Mouse (Mus musculus): ENCODE data around the gene Mrgprh. TPM values are rescaled to one million over a fixed set of nuclear protein-coding genes. Genes with fewer than 3 reads are reported as not detected.

Mrgprh gene
- polyA plus RNA-seq, 1 experiment from 2014 or later: not detected

- no peak overlapping the region for H3K27ac ChIP-seq (ENCODE audit: low read depth, low read length)
- DNase-seq (ENCODE audit: low spot score, missing footprints) (no peak), ATAC-seq (ENCODE audit: low FRiP score) (no peak)
Measured at GRCm38 (mm10) chr17:12858072-12858471, 17.8 kb upstream of the Mrgprh start.

GRCm38 (mm10) chr17:12859006-12859520, 16.8 kb upstream of the Mrgprh start:
- Histone ChIP-seq H3K4me2 (no peak overlapping the region), H3K27ac (ENCODE audit: low read depth, low read length) (no peak overlapping the region), H3K27me3 (ENCODE audit: control insufficient read depth, insufficient read depth, low read length) (no peaks in the 10 kb centered on the region), H3K9me3 (ENCODE audit: control insufficient read depth, low read length) (no peaks in the 10 kb centered on the region), H3K9ac (ENCODE audit: low read length) (no peak overlapping the region), H3K36me3 (ENCODE audit: control insufficient read depth, insufficient read depth, low read length) (no peaks in the 10 kb centered on the region), H3K4me3 (ENCODE audit: low read depth, low read length) (no peak overlapping the region), H3K4me1 (ENCODE audit: control insufficient read depth, insufficient read depth, low read length) (no peaks in the 10 kb centered on the region)
- DNase-seq (ENCODE audit: low spot score, missing footprints) (no peak), ATAC-seq (ENCODE audit: low FRiP score) (no peak)
- 79% methylated on average over 8 of the region's 8 CpGs for WGBS

More at GRCm38 (mm10) chr17:12858072-12858471, 17.8 kb upstream of the Mrgprh start:
- Histone ChIP-seq H3K36me3 (ENCODE audit: control insufficient read depth, insufficient read depth, low read length) (no peaks in the 10 kb centered on the region), H3K4me2 (no peak overlapping the region), H3K27me3 (ENCODE audit: control insufficient read depth, insufficient read depth, low read length) (no peaks in the 10 kb centered on the region), H3K4me3 (ENCODE audit: low read depth, low read length) (no peak overlapping the region), H3K4me1 (ENCODE audit: control insufficient read depth, insufficient read depth, low read length) (no peaks in the 10 kb centered on the region), H3K9ac (ENCODE audit: low read length) (no peak overlapping the region), H3K9me3 (ENCODE audit: control insufficient read depth, low read length) (no peaks in the 10 kb centered on the region)
- 54% methylated on average over 4 of the region's 4 CpGs for WGBS

DNA sequence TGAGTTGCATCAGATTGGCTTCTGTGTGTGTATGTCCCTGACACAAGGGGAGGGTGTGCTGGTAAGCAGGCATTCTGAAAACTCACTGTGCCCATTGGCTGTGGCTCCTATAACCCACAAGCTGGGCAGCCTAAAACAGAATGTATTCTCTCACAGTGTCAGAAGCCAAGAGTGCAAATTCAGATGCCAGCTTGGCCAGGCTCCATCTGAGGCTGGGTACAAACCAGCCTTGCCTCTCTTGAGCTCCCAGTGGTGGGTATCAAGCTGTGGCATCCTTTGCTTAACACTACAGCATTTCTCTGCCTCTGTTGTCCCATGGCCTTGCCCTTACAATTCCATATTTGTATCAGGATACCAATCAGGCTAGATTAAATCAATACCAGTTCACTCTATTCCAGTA, 11.7 kb upstream of the Mrgprh start:
- H3K27ac ChIP-seq (ENCODE audit: low read depth, low read length): no peak overlapping the region
- H3K27me3 ChIP-seq (ENCODE audit: control insufficient read depth, insufficient read depth, low read length): no peaks in the 10 kb centered on the region
- H3K36me3 ChIP-seq (ENCODE audit: control insufficient read depth, insufficient read depth, low read length): no peaks in the 10 kb centered on the region
- DNase-seq (ENCODE audit: low spot score, missing footprints) (no peak), ATAC-seq (ENCODE audit: low FRiP score) (no peak)
- no peaks in the 10 kb centered on the region for H3K9me3 ChIP-seq (ENCODE audit: control insufficient read depth, low read length)
- no peaks in the 10 kb centered on the region for H3K4me1 ChIP-seq (ENCODE audit: control insufficient read depth, insufficient read depth, low read length)
- H3K4me3 ChIP-seq (ENCODE audit: low read depth, low read length): no peak overlapping the region
- H3K9ac ChIP-seq (ENCODE audit: low read length): no peak overlapping the region
- H3K4me2 ChIP-seq: no peak overlapping the region

DNA sequence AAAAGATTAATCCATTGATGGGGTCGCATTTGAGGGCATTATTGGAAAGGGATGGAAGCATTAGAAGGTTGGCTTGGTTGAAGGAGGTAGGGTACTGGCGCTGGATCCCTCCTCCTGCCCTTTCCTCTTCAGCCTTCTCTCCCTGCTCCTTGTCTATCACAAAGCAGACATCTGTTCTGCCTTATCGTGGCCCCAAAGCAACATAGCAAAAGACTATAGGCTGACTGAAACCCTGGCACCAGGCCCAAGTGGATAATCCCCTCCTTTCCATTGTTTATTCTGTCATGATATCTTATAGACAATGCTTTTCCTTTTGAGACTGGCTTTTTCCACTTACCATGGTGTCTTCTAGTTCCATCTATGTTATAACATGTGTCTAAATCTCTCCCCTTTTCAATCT, 10.4 kb upstream of the Mrgprh start:
- ATAC-seq (ENCODE audit: low FRiP score) (no peak), DNase-seq (ENCODE audit: low spot score, missing footprints) (no peak)
- Histone ChIP-seq H3K9ac (ENCODE audit: low read length) (no peak overlapping the region), H3K9me3 (ENCODE audit: control insufficient read depth, low read length) (no peaks in the 10 kb centered on the region), H3K4me2 (no peak overlapping the region), H3K4me3 (ENCODE audit: low read depth, low read length) (no peak overlapping the region), H3K27ac (ENCODE audit: low read depth, low read length) (no peak overlapping the region), H3K27me3 (ENCODE audit: control insufficient read depth, insufficient read depth, low read length) (no peaks in the 10 kb centered on the region), H3K4me1 (ENCODE audit: control insufficient read depth, insufficient read depth, low read length) (no peaks in the 10 kb centered on the region), H3K36me3 (ENCODE audit: control insufficient read depth, insufficient read depth, low read length) (no peaks in the 10 kb centered on the region)
- 52% methylated on average over 3 of the region's 3 CpGs for WGBS

- DNase-seq (ENCODE audit: low spot score, missing footprints): no peak
- H3K9ac ChIP-seq (ENCODE audit: low read length): no peak overlapping the region
- 84% methylated on average over 10 of the region's 10 CpGs for WGBS
Measured at GRCm38 (mm10) chr17:12866853-12867252, 9.0 kb upstream of the Mrgprh start.

DNA sequence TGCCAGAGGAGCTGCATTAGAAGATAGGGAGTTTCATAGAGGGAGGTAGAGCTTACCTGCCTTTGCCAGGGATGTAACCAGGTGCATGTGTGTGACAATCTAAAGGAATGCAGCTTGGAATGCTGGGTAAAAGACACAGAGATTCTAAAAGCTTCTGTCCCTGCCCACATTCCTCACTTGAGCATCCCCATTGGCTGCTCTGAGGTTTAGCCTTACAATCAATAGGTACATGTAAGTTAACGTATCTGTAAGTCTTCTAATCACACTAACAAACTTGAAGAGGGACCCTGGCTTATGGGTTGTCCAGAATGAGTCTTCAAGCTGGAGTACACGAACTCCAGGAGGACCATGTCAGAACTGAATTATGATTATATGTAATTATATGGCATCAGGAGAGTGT, 7.8 kb upstream of the Mrgprh start, which contains the start of gene Mas1:
Gene Mas1 (minus strand): TSS at position 101 of the 400 bp plus-strand sequence.
- no peak within 1 kb of the TSS for H3K4me3 ChIP-seq (ENCODE audit: low read depth, low read length)
- no peak within 1 kb of the TSS for H3K9ac ChIP-seq (ENCODE audit: low read length)
- 67% methylated on average over 2 of the region's 2 CpGs for WGBS
- H3K27ac ChIP-seq (ENCODE audit: low read depth, low read length): no peak within 1 kb of the TSS
- ATAC-seq (ENCODE audit: low FRiP score): no peak
- no peak for DNase-seq (ENCODE audit: low spot score, missing footprints)
- no peaks in the 10 kb centered on the region for H3K27me3 ChIP-seq (ENCODE audit: control insufficient read depth, insufficient read depth, low read length)
- no peaks in the 10 kb centered on the region for H3K36me3 ChIP-seq (ENCODE audit: control insufficient read depth, insufficient read depth, low read length)
- H3K4me1 ChIP-seq (ENCODE audit: control insufficient read depth, insufficient read depth, low read length): no peaks in the 10 kb centered on the region
- H3K4me2 ChIP-seq: no peak within 1 kb of the TSS
- H3K9me3 ChIP-seq (ENCODE audit: control insufficient read depth, low read length): no peaks in the 10 kb centered on the region

More at GRCm38 (mm10) chr17:12866853-12867252, 9.0 kb upstream of the Mrgprh start:
- ATAC-seq (ENCODE audit: low FRiP score): no peak
- Histone ChIP-seq H3K27ac (ENCODE audit: low read depth, low read length) (no peak overlapping the region), H3K36me3 (ENCODE audit: control insufficient read depth, insufficient read depth, low read length) (no peaks in the 10 kb centered on the region), H3K9me3 (ENCODE audit: control insufficient read depth, low read length) (no peaks in the 10 kb centered on the region), H3K4me3 (ENCODE audit: low read depth, low read length) (no peak overlapping the region), H3K4me2 (no peak overlapping the region), H3K27me3 (ENCODE audit: control insufficient read depth, insufficient read depth, low read length) (no peaks in the 10 kb centered on the region), H3K4me1 (ENCODE audit: control insufficient read depth, insufficient read depth, low read length) (no peaks in the 10 kb centered on the region)

- Histone ChIP-seq H3K27me3 (ENCODE audit: control insufficient read depth, insufficient read depth, low read length) (no peaks in the 10 kb centered on the region), H3K9ac (ENCODE audit: low read length) (no peak overlapping the region), H3K27ac (ENCODE audit: low read depth, low read length) (no peak overlapping the region), H3K4me1 (ENCODE audit: control insufficient read depth, insufficient read depth, low read length) (no peaks in the 10 kb centered on the region), H3K4me2 (no peak overlapping the region), H3K4me3 (ENCODE audit: low read depth, low read length) (no peak overlapping the region), H3K36me3 (ENCODE audit: control insufficient read depth, insufficient read depth, low read length) (no peaks in the 10 kb centered on the region), H3K9me3 (ENCODE audit: control insufficient read depth, low read length) (no peaks in the 10 kb centered on the region)
- no peak for ATAC-seq (ENCODE audit: low FRiP score)
- 48% methylated on average over 4 of the region's 4 CpGs for WGBS
- peak; percentile 65 for DNase-seq (ENCODE audit: low spot score, missing footprints)
Measured at GRCm38 (mm10) chr17:12868640-12869039, 7.2 kb upstream of the Mrgprh start.

GRCm38 (mm10) chr17:12872275-12873028, 3.4 kb upstream of the Mrgprh start:
- no peaks in the 10 kb centered on the region for H3K4me1 ChIP-seq (ENCODE audit: control insufficient read depth, insufficient read depth, low read length)
- H3K4me2 ChIP-seq: no peak overlapping the region
- no peak for ATAC-seq (ENCODE audit: low FRiP score)
- H3K9me3 ChIP-seq (ENCODE audit: control insufficient read depth, low read length): no peaks in the 10 kb centered on the region
- WGBS: 78% methylated on average over 16 of the region's 16 CpGs
- peak; percentile 67 for DNase-seq (ENCODE audit: low spot score, missing footprints)
- no peak overlapping the region for H3K4me3 ChIP-seq (ENCODE audit: low read depth, low read length)
- no peaks in the 10 kb centered on the region for H3K27me3 ChIP-seq (ENCODE audit: control insufficient read depth, insufficient read depth, low read length)
- H3K27ac ChIP-seq (ENCODE audit: low read depth, low read length): no peak overlapping the region
- no peaks in the 10 kb centered on the region for H3K36me3 ChIP-seq (ENCODE audit: control insufficient read depth, insufficient read depth, low read length)
- no peak overlapping the region for H3K9ac ChIP-seq (ENCODE audit: low read length)

DNA sequence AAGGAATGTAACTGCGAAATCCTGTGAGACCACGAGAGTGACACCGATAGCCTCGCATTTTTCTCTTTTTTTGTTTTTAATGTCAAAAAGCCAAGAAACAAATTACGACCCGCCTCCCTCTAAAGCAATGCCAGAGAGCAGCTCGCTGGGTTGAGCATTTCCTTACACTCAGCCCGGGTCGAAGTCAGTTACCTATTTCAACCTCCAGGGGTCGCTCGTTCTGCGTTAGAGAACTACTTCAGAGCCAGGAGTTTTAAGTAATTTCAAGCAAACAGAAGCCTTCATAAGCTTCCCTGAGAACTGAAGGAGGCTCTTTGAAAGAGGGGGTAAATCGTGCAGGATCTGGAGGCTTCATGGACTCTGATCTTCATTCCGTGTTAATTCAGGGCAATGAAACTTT, 4.3 kb downstream of the Mrgprh start:
- Histone ChIP-seq H3K9ac (ENCODE audit: low read length) (no peak overlapping the region), H3K27ac (ENCODE audit: low read depth, low read length) (no peak overlapping the region), H3K9me3 (ENCODE audit: control insufficient read depth, low read length) (no peaks in the 10 kb centered on the region), H3K4me3 (ENCODE audit: low read depth, low read length) (no peak overlapping the region), H3K36me3 (ENCODE audit: control insufficient read depth, insufficient read depth, low read length) (no peaks in the 10 kb centered on the region), H3K4me1 (ENCODE audit: control insufficient read depth, insufficient read depth, low read length) (no peaks in the 10 kb centered on the region), H3K4me2 (no peak overlapping the region), H3K27me3 (ENCODE audit: control insufficient read depth, insufficient read depth, low read length) (no peaks in the 10 kb centered on the region)
- 4% methylated on average over 14 of the region's 14 CpGs for WGBS
- ATAC-seq (ENCODE audit: low FRiP score): peak; percentile 69; the same call in 1 of the 2 replicates
- peak; percentile 96 for DNase-seq (ENCODE audit: low spot score, missing footprints)
